Mouse (Mus musculus): ENCODE data around the gene Dars.

DNA sequence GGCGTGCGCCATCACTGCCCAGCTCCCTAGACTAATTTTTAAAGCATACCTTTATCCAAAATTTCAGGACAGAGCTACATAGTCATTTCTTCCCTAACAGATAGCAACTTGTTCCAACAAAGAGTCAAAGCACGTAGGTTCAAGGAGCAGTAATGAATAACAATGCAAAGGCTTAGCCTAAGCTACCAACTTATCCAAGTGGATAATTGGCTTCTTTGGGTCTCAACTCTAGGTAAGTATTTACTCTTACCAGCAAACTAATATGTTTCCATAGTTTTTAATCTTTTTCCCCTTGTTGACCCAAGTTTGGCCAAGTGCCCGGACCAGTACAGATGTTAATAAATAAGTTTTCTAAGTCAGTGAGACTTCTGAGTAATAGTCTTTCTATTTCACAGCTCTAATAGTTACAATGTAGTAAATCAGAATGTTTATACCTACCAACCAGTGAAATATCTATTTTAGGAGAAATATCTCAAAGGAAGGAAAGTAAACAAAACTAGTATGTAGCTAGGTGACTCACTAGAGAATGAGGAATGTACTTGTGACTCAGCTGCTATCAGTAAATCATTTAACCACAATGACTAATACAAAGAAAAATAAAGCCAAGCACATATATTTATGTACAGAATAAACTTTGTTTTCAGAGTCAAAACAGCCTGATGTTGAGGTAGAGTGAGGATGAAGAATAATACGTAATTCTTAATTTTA is 18.3 kb downstream of the Dars start:
- no peak for TF ChIP-seq CTCF (IDR thresholded peaks at IDR 0.05; ENCODE audit: control insufficient read depth, insufficient read depth, low read length)
- TF ChIP-seq POLR2A (IDR thresholded peaks at IDR 0.05; ENCODE audit: borderline replicate concordance, control insufficient read depth, low read depth, low read length) = no peak
